Mouse (Mus musculus) right cerebral cortex, postnatal 14 days (tissue): ENCODE results near the gene Tnrc6b.
"Not testable (repeated sequence)": the region's sequence is repeated elsewhere in the genome, so short reads cannot be mapped to it uniquely, and the experiment has no call there.

Source experiments
- DNase-seq: peaks from one replicate; pipeline ENCODE4 v3.0.0; 2022

Gene Tnrc6b

DNA sequence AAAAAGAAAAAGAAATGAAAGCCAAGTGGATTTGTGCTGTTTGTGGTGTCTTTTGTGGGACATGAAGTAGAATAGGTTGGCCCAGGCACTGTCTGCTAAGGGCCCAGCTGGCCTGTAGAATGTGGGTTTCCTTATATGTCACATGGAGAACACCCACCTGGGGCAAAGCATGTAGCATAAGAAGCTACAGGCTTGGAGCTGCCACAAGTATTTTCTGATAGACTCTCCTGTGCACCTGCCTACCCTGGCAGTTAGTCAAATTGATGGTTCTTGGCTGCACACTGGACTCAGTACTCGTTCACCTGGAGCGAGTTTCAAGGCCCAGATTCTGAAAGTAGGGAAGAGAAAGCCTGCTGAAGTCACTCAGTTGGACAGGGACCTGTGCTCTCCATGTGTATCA lies 7.6 kb upstream of the Tnrc6b start:
- DNase-seq, result no peak

DNA sequence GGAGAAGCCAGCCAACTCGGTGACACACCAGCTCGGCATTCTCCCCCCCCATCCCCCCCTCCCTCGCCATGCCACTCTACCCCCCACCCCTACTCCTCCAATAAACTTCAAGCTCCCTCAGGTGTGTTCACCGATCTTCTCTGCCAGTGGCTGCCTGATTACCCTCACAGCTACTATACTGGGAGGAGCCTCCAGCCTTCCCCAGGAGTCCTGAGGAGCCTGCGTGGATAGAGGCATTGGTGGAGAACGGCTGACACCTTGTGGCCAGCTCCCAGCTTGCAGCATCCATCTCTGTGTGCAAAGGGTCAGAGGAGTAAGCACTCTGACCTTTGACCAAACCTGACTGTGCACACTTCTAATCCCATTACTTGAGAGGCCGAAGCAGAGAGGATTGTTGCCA lies 6.8 kb upstream of the Tnrc6b start:
- DNase-seq, result peak; percentile 69

DNA sequence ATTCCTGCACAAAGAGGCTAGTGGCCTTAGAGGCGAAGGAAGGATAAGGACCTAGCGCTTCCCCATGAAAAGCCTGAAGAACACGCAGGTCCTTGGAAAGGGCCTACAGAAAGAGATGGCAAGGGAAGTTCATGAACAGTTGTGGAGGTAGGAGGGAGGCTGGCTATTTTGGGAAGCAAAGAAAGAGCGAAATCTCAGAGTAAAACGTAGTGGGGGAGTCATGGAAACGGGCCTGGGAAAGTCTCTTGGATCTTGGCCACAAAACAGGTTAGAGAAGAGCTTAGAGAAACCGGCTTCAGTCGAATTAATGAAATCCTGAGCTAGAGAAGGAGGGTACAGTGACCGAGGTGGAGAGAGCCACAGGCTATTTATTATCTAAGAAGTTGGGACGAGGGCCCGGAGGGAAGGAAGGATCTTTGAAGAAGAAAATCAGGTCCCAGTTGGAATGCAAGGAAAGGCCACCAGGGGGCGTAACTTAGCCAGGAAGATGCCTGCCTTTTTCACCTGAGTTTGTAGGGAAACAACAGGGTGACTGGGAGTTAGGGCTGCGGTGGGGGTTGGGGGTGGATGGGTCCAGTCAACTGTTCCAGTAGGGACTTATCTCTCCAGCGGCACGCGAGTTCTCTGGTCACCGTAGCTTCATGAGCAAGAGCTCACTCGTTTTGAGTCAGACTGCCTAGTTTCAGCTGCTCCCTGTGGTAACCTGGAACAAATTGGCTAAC lies 5.1 kb upstream of the Tnrc6b start:
- DNase-seq, result peak; percentile 85

DNA sequence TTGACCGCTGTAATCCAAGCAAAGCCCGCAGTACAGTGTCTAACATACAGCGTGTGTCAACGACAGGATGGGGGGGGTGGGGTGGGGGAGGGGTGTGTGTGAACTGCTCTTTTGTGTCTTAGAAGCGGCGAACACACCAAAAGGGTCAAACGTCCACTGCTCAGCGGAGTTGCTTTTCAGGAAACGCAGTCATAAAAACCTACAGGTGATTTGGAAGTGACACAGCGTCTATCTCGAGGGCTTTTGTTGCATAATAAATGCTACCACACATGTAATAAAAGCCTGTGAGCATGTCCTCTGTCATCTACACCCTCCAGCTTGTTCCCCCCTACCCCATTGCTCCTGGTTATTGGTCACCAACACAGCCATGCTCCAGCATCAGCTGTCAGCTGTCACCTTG lies 4.5 kb upstream of the Tnrc6b start:
- no peak for DNase-seq

DNA sequence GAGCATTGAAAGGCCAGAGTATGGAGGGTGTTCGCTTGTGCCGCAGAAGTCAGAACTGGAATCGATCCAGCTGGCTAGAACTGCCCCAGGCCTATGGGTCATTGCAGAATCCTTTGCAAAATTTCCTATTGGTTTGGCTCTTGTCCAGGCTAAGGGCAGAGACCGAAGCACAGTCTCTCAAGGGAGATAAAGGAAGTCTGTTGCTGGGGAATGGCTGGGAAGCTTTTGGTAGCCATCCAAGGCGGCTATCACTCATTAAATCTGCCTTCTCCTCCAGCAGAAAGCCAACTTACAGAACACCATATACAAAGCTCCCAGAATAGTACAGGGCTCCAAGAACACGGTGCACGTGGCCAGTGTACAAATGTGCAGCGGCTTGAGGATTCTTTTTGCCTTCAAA lies 4.0 kb upstream of the Tnrc6b start:
- DNase-seq, result no peak

DNA sequence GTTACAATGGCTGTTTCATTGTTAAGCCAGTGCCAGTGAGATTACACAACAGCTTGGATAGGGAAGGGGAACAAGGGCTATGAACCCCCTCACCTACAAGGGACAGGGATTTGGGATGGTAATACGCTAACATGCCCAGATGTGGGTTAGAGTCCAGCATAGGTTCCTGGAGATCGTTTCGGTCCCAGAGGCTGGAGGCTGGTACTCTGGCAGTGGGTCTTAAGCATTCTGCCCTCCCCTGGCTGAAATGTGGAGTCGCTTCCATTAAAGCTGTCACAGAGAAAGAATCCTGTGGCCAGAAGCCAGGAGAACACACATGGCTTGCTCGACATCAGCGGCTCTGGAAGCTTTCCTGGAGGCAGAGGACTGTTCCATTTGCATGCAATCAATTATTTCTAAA lies 1.5 kb upstream of the Tnrc6b start:
- DNase-seq, result no peak

DNA sequence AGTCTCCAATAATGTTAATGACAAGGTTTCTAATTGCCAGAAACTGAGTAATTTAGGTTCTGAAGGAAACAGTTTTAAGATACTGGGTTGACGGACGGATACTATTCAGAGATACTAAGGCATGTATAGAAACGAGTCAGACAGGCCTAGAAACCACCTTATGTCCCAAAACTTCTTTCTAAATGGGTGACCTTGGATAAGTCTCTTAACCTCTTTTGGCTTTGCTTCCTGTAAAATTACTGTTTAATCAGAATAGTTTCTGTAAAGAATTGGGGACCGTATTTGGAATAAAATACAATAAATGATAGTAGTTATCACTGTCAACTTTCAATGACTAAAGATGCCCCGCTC lies 881 bp upstream of the Tnrc6b start:
- DNase-seq, result no peak

DNA sequence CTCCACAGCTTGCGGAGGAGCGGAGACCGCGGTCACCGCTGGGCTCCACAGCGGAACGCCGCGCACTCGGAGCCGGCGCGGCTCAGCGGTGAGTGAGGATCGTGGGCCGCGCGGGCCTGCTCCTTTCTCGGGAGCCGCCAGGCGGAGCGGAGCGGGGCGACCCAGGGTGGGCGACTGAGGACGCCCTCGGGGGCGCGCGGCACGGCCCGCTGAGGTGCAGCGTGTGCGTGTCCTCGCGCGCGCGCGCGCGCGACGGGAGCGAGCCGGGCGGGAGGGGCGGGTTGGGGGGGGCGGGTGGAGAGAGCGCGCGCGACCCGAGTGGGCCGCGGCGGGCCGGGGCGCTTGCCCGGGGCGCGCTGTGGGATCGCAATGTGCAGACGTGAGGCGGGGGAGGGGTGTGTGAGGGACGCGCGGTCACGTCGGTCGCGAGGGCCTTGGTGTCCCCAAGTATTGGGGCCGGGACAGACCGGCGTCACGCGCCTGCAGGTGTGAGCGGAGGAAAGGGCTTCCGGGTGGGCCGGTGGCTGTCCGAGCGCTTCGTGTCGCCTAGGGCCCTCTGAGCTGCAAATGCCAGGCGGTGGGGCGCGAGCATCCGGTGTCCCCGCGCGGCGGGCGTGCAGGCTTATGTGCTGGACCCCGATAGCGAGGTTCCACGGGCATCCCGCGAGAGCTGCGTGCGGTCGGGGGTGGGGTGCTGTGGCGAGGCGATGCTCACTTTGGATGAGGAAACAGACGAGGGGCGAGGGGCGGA lies 463 bp downstream of the Tnrc6b start:
- peak; percentile 85 for DNase-seq

DNA sequence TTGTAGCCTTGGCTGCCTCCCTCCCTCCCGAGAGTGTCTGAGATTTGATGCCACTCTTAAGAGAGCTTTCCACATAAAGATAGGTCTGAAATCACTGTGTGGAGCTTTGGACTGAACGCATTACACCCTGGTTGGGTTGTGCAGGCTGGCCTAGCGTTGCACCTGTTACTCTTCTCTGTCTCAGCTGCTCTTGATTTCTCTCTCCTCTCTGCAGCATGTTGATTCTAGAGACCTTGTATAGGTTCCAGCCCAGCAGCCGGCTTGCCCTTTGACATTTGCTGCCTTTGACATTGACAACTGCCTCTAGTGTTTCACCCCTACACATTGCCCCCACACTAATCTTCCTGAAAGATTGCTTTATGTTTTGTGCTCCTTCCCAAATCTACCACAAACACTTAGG lies 3.2 kb downstream of the Tnrc6b start:
- DNase-seq, result no peak

DNA sequence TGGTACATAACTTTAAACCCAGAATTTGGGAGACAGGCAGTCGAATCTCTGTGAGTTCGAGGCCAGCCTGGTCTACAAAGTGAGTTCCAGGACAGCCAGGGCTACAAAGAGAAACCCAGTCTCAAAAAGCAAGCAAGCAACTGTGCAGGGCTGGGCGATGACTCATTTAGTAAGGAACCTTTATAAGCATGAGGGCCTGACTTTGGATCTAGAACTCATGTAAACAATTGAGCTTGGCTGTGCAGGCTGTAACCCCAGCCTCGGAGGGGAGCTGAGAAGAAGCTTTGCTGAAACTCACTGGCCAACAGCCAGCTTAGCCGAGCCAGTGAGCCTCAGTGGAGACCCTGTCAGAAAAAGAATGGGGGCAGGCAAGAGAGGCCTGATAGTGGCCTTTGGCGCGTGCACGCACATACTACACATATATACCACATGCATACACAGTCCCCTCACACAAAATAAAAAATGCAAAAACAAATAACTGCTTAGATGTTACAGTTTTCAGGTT lies 5.6 kb downstream of the Tnrc6b start:
- DNase-seq, result no peak

DNA sequence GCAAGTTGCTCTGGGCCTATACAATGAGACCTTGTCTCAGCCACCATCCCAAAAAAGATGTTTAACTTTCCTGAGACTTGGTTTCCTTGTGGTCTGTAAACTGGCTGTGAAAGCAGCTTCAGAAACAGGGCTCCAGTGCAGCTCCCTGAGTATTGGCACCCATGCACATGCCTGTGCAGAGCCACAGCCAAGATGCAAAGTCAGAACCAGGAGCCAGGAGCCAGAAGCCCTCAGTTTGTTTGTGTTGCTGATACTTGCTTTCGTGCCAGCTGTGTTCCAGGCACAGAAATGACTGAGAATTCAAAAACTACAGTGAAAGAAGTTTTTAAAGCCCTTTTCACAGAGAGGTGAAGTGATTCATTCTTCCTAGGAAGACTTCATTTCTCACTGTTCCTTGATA lies 6.3 kb downstream of the Tnrc6b start:
- no peak for DNase-seq

DNA sequence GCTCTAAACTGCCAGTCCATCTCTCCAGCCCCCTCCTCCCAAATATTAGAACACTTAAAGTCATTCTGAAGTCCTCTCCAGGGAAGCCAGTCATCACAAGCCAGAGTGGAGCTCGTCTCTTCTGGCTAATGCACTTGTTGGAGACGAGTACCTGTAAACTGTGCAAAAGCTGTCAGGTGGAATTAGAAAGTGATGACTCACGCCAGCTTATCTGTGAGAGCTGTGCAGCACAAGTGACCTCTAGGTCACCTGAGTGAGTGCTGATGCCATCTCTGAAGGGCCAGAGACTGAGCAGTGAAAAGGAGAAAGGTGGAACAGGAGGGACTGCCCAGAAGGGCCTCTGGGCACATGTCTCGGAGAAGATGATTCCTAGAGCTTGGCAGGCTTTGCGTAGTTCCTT lies 9.1 kb downstream of the Tnrc6b start:
- DNase-seq, result no peak

DNA sequence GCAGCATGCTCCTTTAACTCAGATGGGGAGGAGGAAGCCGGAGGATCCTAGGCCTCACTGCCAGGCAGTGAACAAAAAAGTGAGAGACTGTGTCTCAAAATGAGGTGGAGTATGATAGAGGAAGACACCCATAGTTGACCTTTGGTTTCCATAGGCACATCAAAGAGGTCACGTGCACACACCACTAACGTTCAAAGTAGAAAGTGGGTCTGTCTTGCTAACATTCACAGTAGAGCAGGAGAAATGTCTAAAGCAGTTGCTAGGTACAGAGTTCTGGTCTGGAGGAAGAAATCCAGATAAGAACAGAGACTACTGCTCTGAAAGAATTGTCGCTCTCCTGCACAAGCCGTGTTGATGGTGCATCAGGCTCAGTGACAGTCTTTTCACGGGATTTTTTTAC lies 10.7 kb downstream of the Tnrc6b start:
- no peak for DNase-seq

DNA sequence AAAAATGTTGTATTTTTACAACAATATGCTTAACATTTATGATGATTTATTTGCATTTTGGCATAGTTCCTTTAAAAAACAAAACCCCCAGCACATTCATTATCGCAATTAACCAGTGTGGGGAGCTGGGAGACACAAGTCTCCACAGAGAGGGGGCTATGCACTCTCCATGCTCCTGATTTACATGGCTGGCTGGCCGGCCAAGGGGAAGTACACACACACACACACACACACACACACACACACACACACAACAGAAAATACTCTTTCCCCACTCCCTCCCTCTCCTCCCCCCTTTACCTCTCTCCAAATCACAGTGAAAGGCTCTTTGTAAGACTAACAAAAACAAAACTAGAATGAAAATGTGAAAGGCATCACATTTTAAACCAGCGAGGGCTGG lies 11.3 kb downstream of the Tnrc6b start:
- no peak for DNase-seq

DNA sequence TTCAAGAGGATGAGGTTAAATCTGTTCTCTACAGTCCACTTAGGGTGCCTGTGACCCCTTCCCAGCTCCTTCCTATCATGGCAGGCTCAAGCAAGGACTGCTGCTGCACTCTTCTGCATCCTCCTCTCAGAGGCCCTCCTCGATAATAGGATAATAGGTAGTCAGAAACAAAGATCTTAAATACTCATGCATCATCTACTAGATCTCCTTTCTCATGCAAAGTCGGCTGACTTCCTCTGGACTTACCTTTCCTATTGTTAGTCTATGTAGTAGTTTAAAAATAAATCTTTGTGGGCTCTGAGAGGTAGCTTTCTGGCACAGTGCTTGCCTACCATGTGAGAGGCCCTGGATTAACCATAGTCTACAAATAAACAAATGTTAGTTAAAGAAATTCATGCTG lies 18.4 kb downstream of the Tnrc6b start:
- DNase-seq, result no peak

DNA sequence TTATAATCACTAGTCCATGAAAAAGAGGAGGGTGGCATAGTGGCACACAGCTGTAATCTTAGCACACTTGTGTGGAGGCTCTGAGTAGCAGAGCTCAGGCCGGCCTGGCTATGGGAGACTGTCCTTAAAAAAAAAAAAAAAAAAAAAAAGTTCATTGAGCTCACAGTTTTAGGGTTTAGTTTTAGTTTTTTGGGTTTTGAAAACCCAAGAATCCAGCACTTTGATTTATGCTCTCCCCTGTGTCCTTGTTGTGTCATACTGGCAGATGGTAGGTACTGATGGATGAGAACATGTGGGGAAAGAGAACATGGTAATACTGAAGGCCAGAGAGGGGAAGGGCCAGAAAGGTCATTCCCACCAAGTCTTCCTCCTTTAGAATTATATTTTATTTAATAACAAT lies 19.9 kb downstream of the Tnrc6b start:
- no peak for DNase-seq

DNA sequence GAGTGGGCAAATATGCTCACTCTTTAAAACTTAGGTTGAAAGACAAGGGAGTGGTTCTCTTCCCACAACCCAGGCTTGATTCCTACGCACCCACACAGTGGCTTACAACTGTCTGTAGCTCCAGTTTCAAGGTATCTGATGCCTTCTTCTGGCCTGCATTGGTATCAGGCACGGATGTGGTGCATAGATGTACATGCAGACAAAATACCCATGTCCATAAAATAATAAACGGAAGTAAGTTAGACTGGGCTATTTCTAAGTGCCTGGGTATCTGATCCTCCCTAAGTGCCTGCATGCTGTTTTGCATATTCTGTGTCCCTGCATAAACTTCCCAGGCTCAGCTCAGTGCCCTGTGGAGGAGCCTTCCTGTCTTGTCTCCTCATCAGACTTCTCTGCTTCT lies 20.4 kb downstream of the Tnrc6b start:
- no peak for DNase-seq

DNA sequence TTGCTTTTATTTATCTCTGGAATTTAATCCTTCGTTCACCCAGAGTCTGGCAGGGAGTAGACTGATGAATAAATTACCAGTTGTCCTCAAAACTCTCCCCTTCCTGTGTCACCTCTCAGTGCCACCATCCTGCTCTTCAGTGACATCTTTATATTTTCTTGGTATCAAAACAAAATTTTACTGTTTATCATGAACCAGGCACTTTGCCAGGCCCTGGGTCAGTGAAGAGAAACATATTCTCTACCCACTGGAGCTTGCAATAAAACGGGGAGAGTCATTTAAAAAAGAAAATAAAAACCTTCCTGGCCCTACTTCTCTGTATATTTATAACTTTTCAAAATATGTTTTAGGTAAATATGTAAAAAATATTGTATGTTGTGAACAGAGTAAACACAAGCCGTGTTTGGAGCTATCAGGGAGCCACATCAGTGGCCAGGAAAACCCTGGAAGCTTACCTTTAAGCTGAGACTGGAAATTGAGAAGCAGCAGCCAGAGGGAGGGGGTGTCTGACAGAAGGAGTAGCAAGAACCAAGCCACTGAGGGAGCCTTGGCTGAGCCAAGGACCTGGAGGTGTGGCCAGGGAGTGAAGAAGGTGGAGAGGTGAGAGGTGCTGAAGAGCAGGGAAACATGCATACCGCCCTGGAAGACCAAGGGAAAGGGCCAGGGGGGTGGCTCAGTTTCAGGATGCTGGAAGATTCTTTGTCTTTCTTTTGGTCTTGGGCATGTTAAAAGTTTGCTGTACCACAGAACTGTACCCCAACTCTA lies 21.3 kb downstream of the Tnrc6b start:
- no peak for DNase-seq

DNA sequence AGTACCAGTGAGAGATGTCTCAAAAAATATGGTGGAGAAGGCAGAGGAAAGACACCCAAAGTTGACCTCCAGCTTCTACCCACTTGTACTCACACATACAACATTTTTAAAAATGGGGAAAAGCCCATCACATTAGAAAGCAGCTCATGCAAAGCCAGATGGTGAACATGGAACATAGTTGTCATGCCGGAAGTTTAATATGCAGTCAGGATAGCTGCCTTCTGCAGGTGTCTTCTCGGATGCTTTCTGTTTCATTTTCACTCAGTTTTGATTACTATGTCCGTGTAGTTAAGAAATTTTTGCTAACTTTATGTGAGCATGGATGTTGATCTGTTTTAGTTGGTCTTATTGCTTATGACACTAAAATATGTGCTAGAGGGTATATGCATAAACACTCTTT lies 24.2 kb downstream of the Tnrc6b start:
- DNase-seq, result no peak

DNA sequence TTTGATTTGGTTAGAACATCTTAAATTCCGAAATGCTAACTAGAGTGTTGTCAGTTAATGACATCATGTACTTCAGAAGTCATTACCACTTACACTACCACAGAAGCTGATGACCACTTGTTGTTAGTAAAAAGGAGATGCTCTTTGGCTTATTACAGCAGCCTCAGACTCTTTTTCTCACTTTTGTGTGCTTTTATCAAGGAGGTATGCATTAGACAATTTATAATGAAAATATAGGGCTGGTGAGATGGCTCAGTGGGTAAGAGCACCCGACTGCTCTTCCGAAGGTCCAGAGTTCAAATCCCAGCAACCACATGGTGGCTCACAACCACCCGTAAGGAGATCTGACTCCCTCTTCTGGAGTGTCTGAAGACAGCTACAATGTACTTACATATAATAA lies 24.6 kb downstream of the Tnrc6b start:
- not testable (repeated sequence) for DNase-seq

DNA sequence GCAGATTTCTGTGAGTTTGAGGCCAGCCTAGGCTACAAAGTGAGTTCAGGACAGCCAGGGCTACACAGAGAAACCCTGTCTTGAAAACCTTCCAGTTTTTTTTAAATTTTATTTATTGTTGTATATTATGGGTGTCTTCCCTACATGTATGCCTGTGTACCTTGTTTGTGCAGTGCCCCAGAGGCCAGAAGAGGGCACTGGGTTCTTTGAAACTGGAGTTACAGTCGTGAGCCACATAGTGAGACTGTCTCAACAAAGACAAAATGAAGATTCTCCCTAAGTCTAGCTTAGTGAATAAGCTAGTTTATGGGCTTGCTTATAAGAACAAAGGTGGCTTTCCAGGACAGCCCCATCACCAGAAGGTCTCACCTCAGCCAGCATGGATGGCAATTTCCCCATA lies 25.4 kb downstream of the Tnrc6b start:
- DNase-seq, result no peak

DNA sequence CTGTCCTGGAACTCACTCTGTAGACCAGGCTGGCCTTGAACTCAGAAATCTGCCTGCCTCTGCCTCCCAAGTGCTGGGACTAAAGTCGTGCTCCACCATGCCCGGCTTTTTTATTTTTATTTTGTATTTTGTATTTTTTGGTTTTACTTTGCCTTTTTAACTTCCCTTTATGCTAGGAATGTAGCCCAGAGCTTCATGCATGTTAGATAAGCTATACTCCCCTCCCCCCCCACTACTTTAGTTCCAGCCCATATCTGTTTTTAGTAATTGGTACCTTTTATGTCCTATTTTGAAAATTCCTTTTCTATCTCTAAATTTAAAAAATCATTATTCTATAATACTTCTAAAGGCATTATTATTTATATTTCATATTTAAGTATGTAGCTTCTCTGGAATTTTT lies 27.1 kb downstream of the Tnrc6b start:
- DNase-seq, result no peak

DNA sequence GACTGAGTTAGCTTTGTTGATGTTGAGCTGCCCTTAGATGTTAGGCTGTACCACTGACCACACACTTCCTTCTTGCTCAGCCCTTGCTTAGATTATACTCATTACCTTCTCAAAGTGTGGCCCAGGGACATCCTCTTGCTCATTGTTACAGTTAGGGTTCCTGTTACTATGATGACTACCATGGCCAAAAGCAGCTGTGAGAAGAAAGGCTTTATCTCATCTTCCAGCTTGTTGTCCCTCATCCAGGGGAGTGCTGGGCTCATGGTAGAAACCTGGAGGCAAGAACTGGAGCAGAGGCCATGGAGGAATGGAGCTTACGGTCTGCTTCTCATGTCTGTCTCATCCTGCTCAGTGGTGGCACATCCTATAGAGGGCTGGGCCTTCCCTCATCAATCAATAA lies 28.9 kb downstream of the Tnrc6b start:
- no peak for DNase-seq

DNA sequence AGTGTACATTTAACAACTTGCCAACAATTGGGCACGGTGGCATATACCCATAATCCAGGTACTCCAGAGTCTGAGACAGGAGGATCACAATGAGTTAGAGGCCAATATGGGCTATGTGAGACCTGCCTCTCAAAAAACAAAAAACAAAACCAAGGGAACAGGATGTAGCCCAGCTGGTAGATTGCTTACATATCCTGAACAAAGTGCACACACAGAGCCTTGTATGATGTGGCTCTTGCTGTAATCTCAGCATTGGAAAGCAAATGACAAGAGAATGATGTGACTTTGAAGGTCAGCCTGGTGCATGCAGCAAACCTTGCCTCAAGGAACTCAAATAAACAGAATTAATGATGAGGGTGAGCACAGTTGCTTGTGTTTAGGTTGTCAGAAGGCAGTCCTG lies 30.7 kb downstream of the Tnrc6b start:
- DNase-seq, result no peak
